Mouse (Mus musculus) ovary, postnatal 10 days (tissue): ENCODE measurements around the gene Kank4.
A peak's percentile ranks its signal among the peaks of the same experiment; 100 is the strongest.
"Not testable (repeated sequence)": the region's sequence is repeated elsewhere in the genome, so short reads cannot be mapped to it uniquely, and the experiment has no call there.

Experiments used
- DNase-seq: peaks from one replicate; pipeline ENCODE4 v3.0.0; 2022; ENCODE audit warnings: low spot score

Kank4 gene

GRCm38 (mm10) chr4:98776721-98777427 is 40.5 kb downstream of the Kank4 start:
- DNase-seq: no peak

- no peak for DNase-seq
These were observed 43.6 kb downstream of the Kank4 start for GRCm38 (mm10) chr4:98773785-98774184.

- DNase-seq: no peak
These were observed 49.9 kb downstream of the Kank4 start for GRCm38 (mm10) chr4:98767134-98768133.

- no peak for DNase-seq
These were observed 58.3 kb downstream of the Kank4 start for GRCm38 (mm10) chr4:98758872-98759518.

GRCm38 (mm10) chr4:98758012-98758821 is 59.1 kb downstream of the Kank4 start:
- no peak for DNase-seq

- no peak for DNase-seq
These were observed 61.2 kb downstream of the Kank4 start for GRCm38 (mm10) chr4:98756141-98756540.

- DNase-seq: no peak
These were observed 62.9 kb downstream of the Kank4 start for GRCm38 (mm10) chr4:98754456-98754855.

GRCm38 (mm10) chr4:98743906-98744210 is 73.5 kb downstream of the Kank4 start:
- no peak for DNase-seq

GRCm38 (mm10) chr4:98743209-98743905 is 74.0 kb downstream of the Kank4 start:
- DNase-seq: no peak

- DNase-seq: no peak
These were observed 77.6 kb downstream of the Kank4 start for GRCm38 (mm10) chr4:98739753-98740152.

- DNase-seq: no peak
These were observed 83.7 kb downstream of the Kank4 start for GRCm38 (mm10) chr4:98733660-98734059.

GRCm38 (mm10) chr4:98728716-98729115 is 88.6 kb downstream of the Kank4 start:
- DNase-seq: no peak

GRCm38 (mm10) chr4:98727959-98728347 is 89.4 kb downstream of the Kank4 start:
- DNase-seq: no peak

- no peak for DNase-seq
These were observed 89.9 kb downstream of the Kank4 start for GRCm38 (mm10) chr4:98727295-98727958.

GRCm38 (mm10) chr4:98726590-98727237 is 90.6 kb downstream of the Kank4 start, which contains the start of gene L1td1:
TSS of gene L1td1 (plus strand) at chr4:98726734.
- DNase-seq: no peak

GRCm38 (mm10) chr4:98725439-98725838 is 91.9 kb downstream of the Kank4 start:
- no peak for DNase-seq

- DNase-seq: not testable (repeated sequence)
These were observed 92.7 kb downstream of the Kank4 start for GRCm38 (mm10) chr4:98724682-98725081.

GRCm38 (mm10) chr4:98722454-98722853 is 94.9 kb downstream of the Kank4 start:
- peak; percentile 15 for DNase-seq

GRCm38 (mm10) chr4:98718547-98718917 is 98.8 kb downstream of the Kank4 start:
- no peak for DNase-seq
